Comparison of ENCODE assay signal across 20 mouse cellular contexts in genomic region chr17:31850457-31850980, GRCm38 (mm10). TPM values are rescaled to one million over a fixed set of nuclear protein-coding genes. Genes with fewer than 3 reads are reported as not detected.
A peak's percentile ranks its signal among the peaks of the same experiment; 100 is the strongest.
DNase-seq lines count a peak whose midpoint lies in the region; ATAC-seq and TF ChIP-seq lines count a peak whose summit lies in the region.
"Had no signal": no experiment of that assay in that cellular context is flagged by ENCODE, and none has a peak within 500 bp of the region (broad histone marks: within the 10 kb centered on the region; RNA-seq: fewer than 3 reads in every experiment).

No protein-coding gene starts in this region.

- peak overlapping the region in 2 of 3 experiments; percentile 14 to 35 for H3K4me3 ChIP-seq in CH12.LX (replicated peaks in 1 of 3; ENCODE audit: low read depth in 2 of 3, low read length in 2 of 3, poor library complexity in 1 of 3)
- no peak overlapping the region for H3K4me3 ChIP-seq in midbrain, embryonic 16.5 days (ENCODE audit: low read depth, low read length)
- H3K4me3 ChIP-seq: embryonic facial prominence, embryonic 15.5 days; erythroblast, embryonic 14.5 days; forebrain, embryonic 10.5 days; forebrain, embryonic 15.5 days; heart, embryonic 12.5 days; hindbrain, embryonic 15.5 days had no signal

- peak overlapping the region; percentile 44 for H3K27ac ChIP-seq in CH12.LX (ENCODE audit: insufficient read depth, low read depth)
- H3K27ac ChIP-seq in midbrain, embryonic 16.5 days (ENCODE audit: low read length), result no peak overlapping the region
- H3K27ac ChIP-seq: embryonic facial prominence, embryonic 15.5 days; forebrain, embryonic 10.5 days; forebrain, embryonic 15.5 days; hindbrain, embryonic 15.5 days had no signal

- H3K4me2 ChIP-seq in CH12.LX (ENCODE audit: insufficient read depth, low read depth, poor library complexity, severe bottlenecking), result 0 out of 2 replicates have a peak overlapping the region, but pooled peaks have one; percentile 23
- no peak overlapping the region for H3K4me2 ChIP-seq in midbrain, embryonic 16.5 days (ENCODE audit: low read length)
- H3K4me2 ChIP-seq: embryonic facial prominence, embryonic 15.5 days; forebrain, embryonic 15.5 days; heart, embryonic 12.5 days; hindbrain, embryonic 15.5 days had no signal

- ATAC-seq in midbrain, embryonic 16.5 days, result no peak
- ATAC-seq: forebrain, embryonic 15.5 days had no signal

- TF ChIP-seq RAD21 in CH12.LX (IDR thresholded peaks at IDR 0.05; ENCODE audit: low read depth, low read length), result no peak

- peaks cover 46 to 62% of the 10 kb centered on the region in 2 experiments for H3K4me1 ChIP-seq in CH12.LX (ENCODE audit: control insufficient read depth in 1 of 2, insufficient read depth in 2 of 2)
- peaks cover 23% of the 10 kb centered on the region for H3K4me1 ChIP-seq in midbrain, embryonic 16.5 days (ENCODE audit: control insufficient read depth, insufficient read depth, low read length)

- in situ Hi-C loops in CH12.LX (cut with MboI; ENCODE audit: low pct_ligation_motif_present, low pct_unique_long_range_greater_than_20kb, low sequenced_read_pairs), result no loop called here

- H3K27me3 ChIP-seq in CH12.LX (replicated peaks), result no peaks in the 10 kb centered on the region
- H3K27me3 ChIP-seq in midbrain, embryonic 16.5 days (ENCODE audit: control insufficient read depth, insufficient read depth, low read depth, low read length), result no peaks in the 10 kb centered on the region
- H3K27me3 ChIP-seq: embryonic facial prominence, embryonic 15.5 days; forebrain, embryonic 15.5 days; heart, embryonic 12.5 days; hindbrain, embryonic 15.5 days had no signal

- no peak overlapping the region for H3K9ac ChIP-seq in CH12.LX (ENCODE audit: insufficient read depth, low read depth)
- no peak overlapping the region for H3K9ac ChIP-seq in midbrain, embryonic 16.5 days (ENCODE audit: low read depth, low read length)
- H3K9ac ChIP-seq: embryonic facial prominence, embryonic 15.5 days; forebrain, embryonic 15.5 days; heart, embryonic 12.5 days; hindbrain, embryonic 15.5 days had no signal

- TF ChIP-seq POLR2A in CH12.LX (IDR thresholded peaks at IDR 0.05; ENCODE audit: low read depth, low read length), result no peak; the same call in 1 of the 2 replicates

- TF ChIP-seq EP300 in CH12.LX (IDR thresholded peaks at IDR 0.05; ENCODE audit: low read length), result no peak

- TF ChIP-seq CTCF in CH12.LX (conservative IDR thresholded peaks at IDR 0.05 in 1 of 2, IDR thresholded peaks at IDR 0.05 in 1 of 2; ENCODE audit: low read depth in 2 of 2, low read length in 2 of 2), result no peak

- intact Hi-C loops in heart, postnatal 25 days (cut with DNase I), result no loop called here

- peaks cover 76 to 85% of the 10 kb centered on the region in 2 experiments for H3K36me3 ChIP-seq in CH12.LX (replicated peaks in 1 of 2; ENCODE audit: control insufficient read depth in 1 of 2, insufficient read depth in 1 of 2, low read length in 1 of 2)
- peaks cover 54% of the 10 kb centered on the region for H3K36me3 ChIP-seq in midbrain, embryonic 16.5 days (ENCODE audit: control insufficient read depth, insufficient read depth, low read length)

- H3K79me2 ChIP-seq in CH12.LX (replicated peaks; ENCODE audit: control insufficient read depth, extremely low read depth, insufficient read depth, poor library complexity, severe bottlenecking), result peaks cover 86% of the 10 kb centered on the region

- DNase-seq in heart, adult 11 months, result peak; percentile 94
- DNase-seq in heart, postnatal 25 days (ENCODE audit: low spot score), result no peak
- DNase-seq in CD4-positive, CD25-positive, alpha-beta regulatory T cell, adult 2 months (ENCODE audit: low read depth, low spot score), result peak; percentile 57
- no peak for DNase-seq in CH12.LX (ENCODE audit: extremely low read depth)
- DNase-seq in induced T-regulatory cell, adult 2 months (ENCODE audit: low read depth), result peak; percentile 47
- no peak for DNase-seq in cerebellum, adult 8-10 months
- DNase-seq: adrenal gland, adult 8-10 months; adrenal gland, postnatal 36 days; cerebellum, adult 9-10 months; cerebellum, postnatal 25 days; gastrocnemius, postnatal 10 days; heart, postnatal 36 days; kidney, adult 11 months had no signal

- dilution Hi-C loops in CH12.LX (cut with MboI; ENCODE audit: extremely low pct_ligation_motif_present, extremely low pct_unique_long_range_greater_than_20kb, low sequenced_read_pairs), result no loop called here

- no peaks in the 10 kb centered on the region for H3K9me3 ChIP-seq in CH12.LX (replicated peaks; ENCODE audit: low read length)
- H3K9me3 ChIP-seq in midbrain, embryonic 16.5 days (replicated peaks; ENCODE audit: control insufficient read depth, low read length, poor library complexity, severe bottlenecking), result no peaks in the 10 kb centered on the region
- H3K9me3 ChIP-seq: embryonic facial prominence, embryonic 15.5 days; forebrain, embryonic 10.5 days; forebrain, embryonic 15.5 days; heart, embryonic 12.5 days; hindbrain, embryonic 15.5 days had no signal

- WGBS in midbrain, embryonic 16.5 days, result 92% methylated on average over 17 of the region's 17 CpGs

TF ChIP-seq in CH12.LX, 34 proteins besides CTCF, POLR2A, EP300 and RAD21:
- TF ChIP-seq MYC (IDR thresholded peaks at IDR 0.05; ENCODE audit: low read depth, low read length) (no peak), ETS1 (conservative IDR thresholded peaks at IDR 0.05; ENCODE audit: low read depth, low read length) (0 out of 2 replicates have a peak, but pooled peaks have one; percentile 15), MEF2A (IDR thresholded peaks at IDR 0.05; ENCODE audit: borderline replicate concordance, low read depth, low read length) (no peak), E2F4 (IDR thresholded peaks at IDR 0.05; ENCODE audit: insufficient replicate concordance, low read depth, low read length) (no peak), USF1 (IDR thresholded peaks at IDR 0.05; ENCODE audit: low read depth, low read length) (no peak), CHD2 (IDR thresholded peaks at IDR 0.05; ENCODE audit: low read length) (no peak), MXI1 (IDR thresholded peaks at IDR 0.05; ENCODE audit: low read depth, low read length) (no peak), JUND (conservative IDR thresholded peaks at IDR 0.05; ENCODE audit: low read depth, low read length) (no peak), TCF12 (IDR thresholded peaks at IDR 0.05; ENCODE audit: low read depth, low read length) (0 out of 2 replicates have a peak, but pooled peaks have one; percentile 28)

RNA-seq across cellular contexts. Expression of gene Sik1, which starts 5.1 kb away (rescaled TPM):
- 10 to 100 TPM; 18.7 to 29.0 TPM for total RNA-seq in heart, postnatal 25 days (2021)
- 56.7 and 56.9 TPM in 2 replicates for total RNA-seq in CH12.LX (2012; rRNA removed)
- total RNA-seq in CH12.LX (2014; rRNA removed), result 16.0 and 17.1 TPM in 2 replicates
- polyA plus RNA-seq in CH12.LX (2012; ENCODE audit: insufficient read length, low read depth), result 27.7 and 36.7 TPM in 2 replicates
- 16.7 and 20.9 TPM in 2 replicates for polyA plus RNA-seq in midbrain, embryonic 16.5 days (2015; fragmentation: Nextera tagmentation; extraction: Ambion mirVana)

Comparison
In these comparisons a context has a peak if more than half of its experiments do, and no peak if none do; other contexts are left out.
1. DNase-seq: peak in heart, adult 11 months (single experiment), CD4-positive, CD25-positive, alpha-beta regulatory T cell, adult 2 months (single experiment) and induced T-regulatory cell, adult 2 months (single experiment); none in heart, postnatal 25 days (single experiment), CH12.LX (single experiment) and cerebellum, adult 8-10 months (single experiment).